Mouse (Mus musculus) ES-E14 (cell line): ENCODE measurements around the gene Rasgef1c. TPM values are rescaled to one million over a fixed set of nuclear protein-coding genes. Genes with fewer than 3 reads are reported as not detected.

ENCODE experiments used
- DNase-seq: peaks from one replicate; pipeline ENCODE4 v3.0.0-alpha.2; 2013; ENCODE audit warnings: low read depth, low spot score
- H3K27ac ChIP-seq: 2 replicates; pipeline ENCODE4 v1.5.1; 2012; ENCODE audit warnings: low read depth, mild to moderate bottlenecking, low read length, moderate library complexity, mixed read lengths; ENCODE audit not compliant: poor library complexity, insufficient read depth, severe bottlenecking
- H3K36me3 ChIP-seq: 2 replicates; pipeline ENCODE4 v1.6.1; 2012; ENCODE audit warnings: mild to moderate bottlenecking, low read length, moderate library complexity, mixed read lengths; ENCODE audit not compliant: control insufficient read depth, poor library complexity, insufficient read depth, severe bottlenecking
- H3K4me1 ChIP-seq, 2 experiments: fragments of 150-350 bp in 1 of 2; sonication (generic) in 1 of 2; 2 replicates each; pipeline ENCODE4 v1.6.1; 2012; ENCODE audit warnings: low read length in 2 of 2, mild to moderate bottlenecking in 1 of 2, mixed read lengths in 1 of 2; ENCODE audit not compliant: control insufficient read depth in 2 of 2, insufficient read depth in 2 of 2, poor library complexity in 1 of 2
- H3K4me3 ChIP-seq, 2 experiments: fragments of 150-350 bp in 1 of 2; sonication (generic) in 1 of 2; 2 replicates each; pipeline ENCODE4 v1.5.1; 2012; ENCODE audit warnings: low read length in 2 of 2, low read depth in 1 of 2, mild to moderate bottlenecking in 1 of 2, mixed read lengths in 1 of 2; ENCODE audit not compliant: insufficient read depth in 1 of 2, poor library complexity in 1 of 2, severe bottlenecking in 1 of 2
- H3K9ac ChIP-seq: 2 replicates; pipeline ENCODE4 v1.6.1; 2012; ENCODE audit warnings: low read depth, mild to moderate bottlenecking, low read length, mixed read lengths; ENCODE audit not compliant: poor library complexity, insufficient read depth, severe bottlenecking
- H3K9me3 ChIP-seq: fragments of 150-350 bp; sonication (generic); 2 replicates; pipeline ENCODE4 v1.6.1; 2012; ENCODE audit warnings: low read depth, mild to moderate bottlenecking, low read length; ENCODE audit not compliant: control insufficient read depth, insufficient read depth
- CHD2 ChIP-seq: IDR thresholded peaks from 2 replicates; pipeline ENCODE4 v1.6.1; 2014; ENCODE audit warnings: mild to moderate bottlenecking, low read depth, low read length, inconsistent platforms
- HCFC1 ChIP-seq: IDR thresholded peaks from 2 replicates; pipeline ENCODE4 v1.6.1; 2012; ENCODE audit warnings: low read length, inconsistent platforms, borderline replicate concordance; ENCODE audit not compliant: insufficient read depth
- MAFK ChIP-seq: IDR thresholded peaks from 2 replicates; pipeline ENCODE4 v1.6.1; 2014; ENCODE audit warnings: mild to moderate bottlenecking, low read depth, low read length, inconsistent platforms; ENCODE audit not compliant: insufficient read depth
- ZC3H11A ChIP-seq: IDR thresholded peaks from 2 replicates; pipeline ENCODE4 v1.6.1; 2012; ENCODE audit warnings: low read depth, mild to moderate bottlenecking, inconsistent platforms, low read length, borderline replicate concordance
- ZNF384 ChIP-seq: IDR thresholded peaks from 2 replicates; pipeline ENCODE4 v1.6.1; 2012; ENCODE audit warnings: low read depth, low read length, inconsistent platforms
- in situ Hi-C, 2 experiments: fragments of 600-800 bp; cut with MboI; formaldehyde crosslinking; loops; one replicate each; pipeline ENCODE4 v1.15.1; 2025; ENCODE audit warnings: low sequenced_read_pairs in 2 of 2, inconsistent platforms in 1 of 2; ENCODE audit not compliant: unreplicated experiment in 2 of 2
- total RNA-seq: library from RNA; depleted of rRNA; stranded (reverse); fragments of 300-350 nt; gene quantifications from 2 replicates; pipeline ENCODE4 v1.2.3, GENCODE M21; 2012

Rasgef1c gene
- total RNA-seq, 1 experiment = 0.76 TPM

DNA sequence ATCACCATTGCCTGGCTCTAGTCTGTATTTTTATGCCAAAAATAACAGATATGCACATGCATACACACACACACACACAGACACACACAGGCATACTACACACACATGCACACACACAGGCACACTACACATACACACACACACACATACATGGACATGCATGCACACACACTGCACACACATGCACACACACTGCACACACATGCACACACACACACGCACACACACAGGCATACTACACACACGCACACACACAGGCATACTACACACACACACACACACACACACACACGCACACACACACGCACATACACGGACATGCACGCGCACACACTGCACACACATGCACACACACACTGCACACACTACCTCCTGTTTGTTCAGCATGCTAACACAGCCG, 77.3 kb downstream of the Rasgef1c start:
- DNase-seq = no peak
- Histone ChIP-seq H3K27ac (no peak overlapping the region), H3K4me3 (no peak overlapping the region), H3K36me3 (no peaks in the 10 kb centered on the region), H3K9ac (no peak overlapping the region), H3K9me3 (no peaks in the 10 kb centered on the region), H3K4me1 (no peaks in the 10 kb centered on the region)
- TF ChIP-seq MAFK = no peak
- no peak for TF ChIP-seq ZC3H11A
- no peak for TF ChIP-seq HCFC1
- no peak for TF ChIP-seq CHD2
- TF ChIP-seq ZNF384 = no peak
- in situ Hi-C loops = no loop called here

- in situ Hi-C loops = no loop called here
- Histone ChIP-seq H3K4me1 (no peaks in the 10 kb centered on the region), H3K36me3 (no peaks in the 10 kb centered on the region), H3K9ac (no peak overlapping the region), H3K9me3 (no peaks in the 10 kb centered on the region), H3K4me3 (no peak overlapping the region), H3K27ac (no peak overlapping the region)
- DNase-seq = no peak
- no peak for TF ChIP-seq HCFC1
- no peak for TF ChIP-seq CHD2
Observed at GRCm38 (mm10) chr11:49980681-49981235, 79.1 kb downstream of the Rasgef1c start.

DNA sequence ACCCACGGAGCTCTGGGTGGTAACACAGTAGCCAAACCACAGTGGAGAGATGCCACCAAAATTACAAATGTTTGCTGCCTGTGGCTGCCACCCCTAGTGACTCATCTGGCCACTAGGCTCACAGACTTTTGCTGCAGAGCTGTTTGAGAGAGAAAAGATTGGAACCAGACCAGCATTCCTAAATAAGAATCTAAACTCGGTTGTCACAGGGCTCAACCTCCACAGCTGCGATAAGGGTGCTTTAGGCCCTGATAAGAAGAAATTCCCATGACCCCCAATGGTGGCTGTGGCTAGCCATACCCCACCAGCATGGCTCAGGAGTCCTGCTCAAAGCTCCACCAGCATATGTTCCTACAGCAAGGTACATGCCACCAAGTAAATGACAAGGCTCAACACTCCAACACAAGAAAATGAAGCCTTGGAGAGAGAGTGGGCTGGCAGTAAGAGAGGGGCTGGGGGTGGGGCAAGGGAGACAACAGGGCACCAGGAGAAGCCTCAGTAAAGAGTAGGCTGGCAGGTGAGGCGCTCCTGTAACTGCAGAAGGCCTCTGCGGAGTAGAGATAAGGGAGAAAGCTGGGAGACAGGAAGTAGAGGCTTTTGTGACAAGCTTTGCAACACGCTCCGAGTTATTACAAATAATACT, 79.8 kb downstream of the Rasgef1c start:
- DNase-seq = no peak
- Histone ChIP-seq H3K4me1 (no peaks in the 10 kb centered on the region), H3K9me3 (no peaks in the 10 kb centered on the region), H3K36me3 (no peaks in the 10 kb centered on the region), H3K27ac (no peak overlapping the region), H3K4me3 (no peak overlapping the region), H3K9ac (no peak overlapping the region)
- in situ Hi-C loops = no loop called here
- no peak for TF ChIP-seq ZC3H11A
- no peak for TF ChIP-seq CHD2
- TF ChIP-seq MAFK = no peak
- TF ChIP-seq HCFC1 = no peak
- TF ChIP-seq ZNF384 = no peak

DNA sequence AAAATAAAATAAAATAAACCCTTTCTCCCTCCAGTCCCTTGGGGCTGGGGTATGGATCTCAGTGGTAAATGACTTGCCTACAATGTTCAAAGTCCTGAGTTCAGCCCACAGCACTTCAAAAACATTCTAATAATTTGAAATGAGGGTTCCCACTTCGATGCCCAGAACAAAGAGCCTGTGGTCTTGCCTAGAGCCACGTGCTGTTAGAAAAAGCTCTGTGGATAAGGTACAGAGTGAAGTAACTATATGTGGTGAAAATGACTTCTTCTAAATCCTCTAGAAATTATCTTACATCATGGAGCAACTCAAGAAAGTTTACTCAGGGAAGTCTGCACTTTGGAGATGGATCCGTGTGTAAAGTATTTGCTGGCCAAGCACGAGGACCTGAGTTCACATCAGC, 80.5 kb downstream of the Rasgef1c start:
- no peak for DNase-seq
- in situ Hi-C loops = no loop called here
- H3K9ac ChIP-seq = no peak overlapping the region

GRCm38 (mm10) chr11:49982881-49983280, 81.2 kb downstream of the Rasgef1c start:
- Histone ChIP-seq H3K9ac (no peak overlapping the region), H3K27ac (no peak overlapping the region), H3K4me3 (no peak overlapping the region), H3K9me3 (no peaks in the 10 kb centered on the region), H3K4me1 (peaks cover 0 to 3% of the 10 kb centered on the region in 2 experiments; a peak in 2 of 4 replicates), H3K36me3 (no peaks in the 10 kb centered on the region)
- TF ChIP-seq MAFK (no peak), ZNF384 (no peak), ZC3H11A (no peak), CHD2 (no peak)
- in situ Hi-C loops = no loop called here
- DNase-seq = no peak

More for the DNA sequence above, 80.5 kb downstream of the Rasgef1c start:
- Histone ChIP-seq H3K27ac (no peak overlapping the region), H3K9me3 (no peaks in the 10 kb centered on the region), H3K4me3 (no peak overlapping the region), H3K4me1 (peaks cover 0 to 3% of the 10 kb centered on the region in 2 experiments; a peak in 2 of 4 replicates), H3K36me3 (no peaks in the 10 kb centered on the region)
- TF ChIP-seq CHD2 (no peak), ZC3H11A (no peak), MAFK (no peak), ZNF384 (no peak), HCFC1 (no peak)
